ENCODE assay signal across 19 mouse cellular contexts in the genomic region with DNA sequence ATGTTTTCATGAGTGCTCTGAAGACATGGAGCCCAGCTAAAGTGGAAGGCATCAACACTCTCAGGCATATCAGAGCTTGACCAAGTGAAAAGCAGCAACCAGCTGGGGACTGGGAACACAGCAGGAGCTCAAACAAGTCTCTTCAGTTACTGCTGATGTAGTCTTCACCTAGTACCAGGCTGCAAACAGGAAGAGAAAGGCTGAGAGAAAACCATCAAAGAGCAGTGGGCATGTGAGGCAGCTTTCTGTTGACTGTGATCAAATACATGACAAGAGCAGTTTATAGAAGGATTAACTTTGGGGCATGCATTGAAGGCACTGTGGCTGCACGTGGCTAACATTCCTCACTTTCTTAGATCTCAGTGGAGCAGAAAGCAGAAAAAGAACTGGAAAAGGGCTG.
A peak's percentile ranks its signal among the peaks of the same experiment; 100 is the strongest.
DNase-seq lines count a peak whose midpoint lies in the region; ATAC-seq and TF ChIP-seq lines count a peak whose summit lies in the region.
"Had no signal": no experiment of that assay in that cellular context is flagged by ENCODE, and none has a peak within 500 bp of the region (broad histone marks: within the 10 kb centered on the region; RNA-seq: fewer than 3 reads in every experiment).

No protein-coding gene starts in this region.

- no peak overlapping the region for H3K9ac ChIP-seq in embryonic facial prominence, embryonic 14.5 days (ENCODE audit: low read depth, low read length)
- H3K9ac ChIP-seq: forebrain, embryonic 15.5 days; heart, embryonic 12.5 days; limb, embryonic 15.5 days had no signal

- no peak for ATAC-seq in embryonic facial prominence, embryonic 14.5 days (ENCODE audit: low read depth)
- peak; percentile 53 for ATAC-seq in CD4-positive, CD25-positive, alpha-beta regulatory T cell, adult 4 months
- ATAC-seq: forebrain, embryonic 15.5 days; hindbrain, postnatal 0 days had no signal

- no peaks in the 10 kb centered on the region for H3K36me3 ChIP-seq in embryonic facial prominence, embryonic 14.5 days (ENCODE audit: control insufficient read depth, insufficient read depth, low read length)
- no peaks in the 10 kb centered on the region for H3K36me3 ChIP-seq in embryonic facial prominence, embryonic 10.5 days (replicated peaks)
- H3K36me3 ChIP-seq: forebrain, embryonic 15.5 days; heart, embryonic 12.5 days; limb, embryonic 15.5 days had no signal

- no peak for TF ChIP-seq POLR2A in brain, embryonic 14.5 days (IDR thresholded peaks at IDR 0.05; ENCODE audit: borderline replicate concordance, extremely low read depth, insufficient read depth, insufficient read length, poor library complexity, severe bottlenecking)

- DNase-seq in embryonic facial prominence, embryonic 14.5 days (ENCODE audit: low spot score), result peak; percentile 29
- no peak for DNase-seq in embryonic facial prominence, embryonic 10.5 days (ENCODE audit: low spot score)
- DNase-seq in brain, embryonic 14.5 days (ENCODE audit: low read depth), result peak; percentile 5
- peak; percentile 59 for DNase-seq in thymus, postnatal 25 days
- DNase-seq in urinary bladder, postnatal 4 days (ENCODE audit: low spot score in 2 of 2), result no peak
- DNase-seq in gastrocnemius, adult 8-10 months (ENCODE audit: low spot score in 2 of 2), result no peak
- DNase-seq: adrenal gland, postnatal 25 days; cerebellum, adult 8-10 months; heart, postnatal 36 days; kidney, adult 2 months; kidney, postnatal 36 days; lung, postnatal 14 days; right cerebral cortex, postnatal 25 days had no signal

- H3K27ac ChIP-seq in embryonic facial prominence, embryonic 14.5 days (replicated peaks; ENCODE audit: low read depth, low read length), result no peak overlapping the region
- no peak overlapping the region for H3K27ac ChIP-seq in embryonic facial prominence, embryonic 10.5 days (replicated peaks)
- H3K27ac ChIP-seq: forebrain, embryonic 15.5 days; hindbrain, postnatal 0 days; limb, embryonic 15.5 days had no signal

- no peak for TF ChIP-seq CTCF in brain, embryonic 14.5 days (IDR thresholded peaks at IDR 0.05; ENCODE audit: borderline replicate concordance, extremely low read depth, insufficient read depth, insufficient read length)

- no peaks in the 10 kb centered on the region for H3K27me3 ChIP-seq in embryonic facial prominence, embryonic 14.5 days (replicated peaks; ENCODE audit: control insufficient read depth, insufficient read depth, low read length)
- no peaks in the 10 kb centered on the region for H3K27me3 ChIP-seq in embryonic facial prominence, embryonic 10.5 days (replicated peaks; ENCODE audit: low read depth, poor library complexity, severe bottlenecking)
- H3K27me3 ChIP-seq: forebrain, embryonic 15.5 days; heart, embryonic 12.5 days; limb, embryonic 15.5 days; megakaryocyte, embryonic 14.5 days had no signal

- H3K4me3 ChIP-seq in embryonic facial prominence, embryonic 14.5 days (ENCODE audit: low read depth, low read length), result no peak overlapping the region
- H3K4me3 ChIP-seq in embryonic facial prominence, embryonic 10.5 days, result no peak overlapping the region
- H3K4me3 ChIP-seq: forebrain, embryonic 15.5 days; heart, embryonic 12.5 days; limb, embryonic 15.5 days; megakaryocyte, embryonic 14.5 days had no signal

- no peaks in the 10 kb centered on the region for H3K4me1 ChIP-seq in embryonic facial prominence, embryonic 14.5 days (ENCODE audit: control insufficient read depth, insufficient read depth, low read length)
- peaks cover 4% of the 10 kb centered on the region; the same call in 1 of the 2 replicates for H3K4me1 ChIP-seq in embryonic facial prominence, embryonic 10.5 days
- H3K4me1 ChIP-seq: forebrain, embryonic 15.5 days; heart, embryonic 12.5 days; megakaryocyte, embryonic 14.5 days had no signal

- H3K4me2 ChIP-seq in embryonic facial prominence, embryonic 14.5 days (ENCODE audit: low read depth, low read length), result no peak overlapping the region
- H3K4me2 ChIP-seq: forebrain, embryonic 15.5 days; heart, embryonic 12.5 days; limb, embryonic 15.5 days had no signal

- 8% methylated on average over 1 of the region's 1 CpGs for WGBS in embryonic facial prominence, embryonic 14.5 days
- WGBS in embryonic facial prominence, embryonic 10.5 days, result 15% methylated on average over 1 of the region's 1 CpGs

- H3K9me3 ChIP-seq in embryonic facial prominence, embryonic 14.5 days (ENCODE audit: control insufficient read depth, low read length), result no peaks in the 10 kb centered on the region
- no peaks in the 10 kb centered on the region for H3K9me3 ChIP-seq in embryonic facial prominence, embryonic 10.5 days
- H3K9me3 ChIP-seq: forebrain, embryonic 15.5 days; heart, embryonic 12.5 days; limb, embryonic 15.5 days; megakaryocyte, embryonic 14.5 days had no signal

Comparison
In these comparisons a context has a peak if more than half of its experiments do, and no peak if none do; other contexts are left out.
1. DNase-seq: peak in embryonic facial prominence, embryonic 14.5 days (single experiment), brain, embryonic 14.5 days (single experiment) and thymus, postnatal 25 days (single experiment); none in embryonic facial prominence, embryonic 10.5 days (single experiment), urinary bladder, postnatal 4 days (0 of 2) and gastrocnemius, adult 8-10 months (0 of 2).